Mouse (Mus musculus) cerebellum, adult 9-11 months (tissue): Measurements from ENCODE around the gene Usp18.

Experiments
- DNase-seq: peaks from one replicate; pipeline ENCODE4 v3.0.0; 2022

The Usp18 gene

GRCm38 (mm10) chr6:121305571-121305970 lies 59.9 kb downstream of the Usp18 start:
- no peak for DNase-seq

- no peak for DNase-seq
These were observed 65.3 kb downstream of the Usp18 start for GRCm38 (mm10) chr6:121310984-121311383.

- DNase-seq: no peak
These were observed 73.4 kb downstream of the Usp18 start for GRCm38 (mm10) chr6:121319099-121319498.
